Mouse (Mus musculus) urinary bladder, adult 18-20 months (tissue): ENCODE data around the gene Olfr1299.

Experiments used
- DNase-seq, 2 experiments: peaks; one replicate each; pipeline ENCODE4 v3.0.0; 2022; ENCODE audit warnings: low spot score in 2 of 2, mixed read lengths in 2 of 2

The Olfr1299 gene

GRCm38 (mm10) chr2:111661119-111661518 lies at the start of gene Olfr1299:
TSS of gene Olfr1299 (plus strand) at chr2:111661419.
- no peak for DNase-seq

- DNase-seq = no peak
Observed at GRCm38 (mm10) chr2:111626397-111626796, 34.8 kb upstream of the Olfr1299 start, which contains the start of gene Olfr1297. TSS of gene Olfr1297 (minus strand) at chr2:111626497.

- no peak for DNase-seq
Observed at GRCm38 (mm10) chr2:111649101-111649500, 12.1 kb upstream of the Olfr1299 start, which contains the start of gene Olfr1298. TSS of gene Olfr1298 (minus strand) at chr2:111649201.
